Mouse (Mus musculus): ENCODE results near the gene Lrrfip2. TPM values are rescaled to one million over a fixed set of nuclear protein-coding genes. Genes with fewer than 3 reads are reported as not detected.

The Lrrfip2 gene
- total RNA-seq, 2 experiments from 2014 or later: 32.2 to 34.2 TPM

GRCm38 (mm10) chr9:111208185-111208584 is 90.8 kb downstream of the Lrrfip2 start:
- no peak for DNase-seq (ENCODE audit: low spot score in 2 of 2)
- intact Hi-C loops (cut with DNase I): loop anchor here (10.0 kb wide), 2 partner anchors 83 to 113 kb away; no protein-coding TSS in a partner anchor

DNA sequence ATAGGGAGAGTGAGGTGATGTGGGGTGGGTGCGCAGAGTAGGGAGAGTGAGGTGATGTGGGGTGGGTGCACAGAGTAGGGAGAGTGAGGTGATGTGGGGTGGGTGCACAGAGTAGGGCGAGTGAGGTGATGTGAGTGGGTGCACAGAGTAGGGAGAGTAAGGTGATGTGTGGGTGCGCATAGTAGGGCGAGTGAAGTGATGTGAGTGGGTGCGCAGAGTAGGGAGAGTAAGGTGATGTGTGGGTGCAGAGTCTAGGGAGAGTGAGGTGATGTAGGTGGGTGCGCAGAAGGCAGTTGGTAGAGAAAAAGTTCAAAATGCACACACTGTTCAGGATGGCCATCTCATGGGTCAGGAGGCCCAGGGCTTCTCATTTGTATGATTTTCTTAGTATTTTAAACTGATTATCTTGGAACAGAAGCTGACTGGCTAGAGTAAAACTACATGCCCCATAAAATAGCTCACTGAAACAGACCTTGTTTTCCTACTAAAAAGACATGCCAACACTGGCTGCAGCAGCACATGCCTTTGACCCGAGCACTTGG is 91.8 kb downstream of the Lrrfip2 start:
- intact Hi-C loops (cut with DNase I): loop anchor here (10.0 kb wide), 2 partner anchors 84 to 114 kb away; no protein-coding TSS in a partner anchor
- no peak for DNase-seq (ENCODE audit: low spot score in 2 of 2)

DNA sequence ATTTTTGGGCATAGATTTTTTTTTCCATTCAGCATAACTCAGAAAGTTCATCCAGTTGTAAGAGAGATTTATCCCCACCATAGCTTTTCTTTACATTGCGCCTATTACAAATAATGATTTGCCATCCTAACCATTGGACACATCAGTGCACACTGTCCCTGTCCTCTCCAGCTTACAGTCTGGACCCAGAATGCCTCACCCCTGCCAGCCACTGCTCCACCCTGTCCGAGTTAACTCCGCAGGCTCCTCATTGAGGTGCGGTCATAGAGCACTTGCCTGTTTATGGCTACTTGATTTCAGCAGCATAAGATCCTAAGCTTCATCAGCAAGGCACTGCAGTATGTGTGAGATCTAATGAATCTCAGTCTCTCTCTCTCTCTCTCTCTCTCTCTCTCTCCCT is 93.0 kb downstream of the Lrrfip2 start:
- intact Hi-C loops (cut with DNase I): no loop called here
- no peak for DNase-seq (ENCODE audit: low spot score in 2 of 2)

DNA sequence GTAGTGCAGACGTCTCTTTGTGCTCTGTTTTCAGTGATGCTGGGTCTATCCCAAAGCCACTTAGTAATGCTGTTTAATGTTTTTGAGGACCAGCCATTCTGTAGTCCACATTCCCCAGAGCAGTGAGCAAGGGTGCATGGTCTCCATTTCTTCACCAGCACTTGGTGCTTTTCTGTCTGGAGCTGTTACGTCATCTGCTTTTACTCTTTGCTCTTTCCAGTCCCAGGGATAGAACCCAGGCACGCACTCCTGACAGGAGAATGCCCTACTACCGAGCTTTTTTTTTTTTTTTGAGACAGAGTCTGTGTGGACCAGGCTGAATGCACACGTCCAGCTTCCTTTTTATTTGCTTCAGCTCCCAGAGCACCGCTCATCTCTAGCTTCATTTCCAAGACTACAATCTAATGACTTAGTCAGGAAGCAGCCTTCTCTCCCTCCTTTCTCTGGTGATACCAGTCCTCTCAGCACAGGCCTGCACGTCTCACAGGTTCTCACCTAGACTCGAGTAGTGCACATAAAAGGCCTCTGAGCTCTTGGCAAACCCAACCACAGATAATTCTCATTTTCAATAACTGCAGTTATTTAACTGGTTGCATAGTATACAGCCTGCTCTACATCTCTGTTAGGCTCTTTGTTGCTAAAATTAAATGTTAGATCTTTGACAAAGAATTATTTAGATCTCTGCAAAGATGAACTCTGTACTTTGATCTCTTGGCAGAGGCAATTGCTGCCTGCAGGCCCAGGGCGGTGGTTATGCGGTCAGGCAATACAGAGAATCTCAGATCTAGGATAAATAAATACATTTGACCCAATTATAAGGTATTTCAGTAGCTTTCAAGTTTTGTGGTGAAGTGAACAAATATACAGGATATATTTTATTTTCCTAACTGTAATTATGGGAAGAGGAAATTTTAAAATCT is 94.0 kb downstream of the Lrrfip2 start:
- intact Hi-C loops (cut with DNase I): no loop called here
- no peak for DNase-seq (ENCODE audit: low spot score in 2 of 2)

- intact Hi-C loops (cut with DNase I): no loop called here
- DNase-seq (ENCODE audit: low spot score in 2 of 2): no peak
These were observed 96.1 kb downstream of the Lrrfip2 start for GRCm38 (mm10) chr9:111213501-111213900.

GRCm38 (mm10) chr9:111216424-111216823 is 99.0 kb downstream of the Lrrfip2 start:
- intact Hi-C loops (cut with DNase I): no loop called here
- DNase-seq (ENCODE audit: low spot score in 2 of 2): no peak

DNA sequence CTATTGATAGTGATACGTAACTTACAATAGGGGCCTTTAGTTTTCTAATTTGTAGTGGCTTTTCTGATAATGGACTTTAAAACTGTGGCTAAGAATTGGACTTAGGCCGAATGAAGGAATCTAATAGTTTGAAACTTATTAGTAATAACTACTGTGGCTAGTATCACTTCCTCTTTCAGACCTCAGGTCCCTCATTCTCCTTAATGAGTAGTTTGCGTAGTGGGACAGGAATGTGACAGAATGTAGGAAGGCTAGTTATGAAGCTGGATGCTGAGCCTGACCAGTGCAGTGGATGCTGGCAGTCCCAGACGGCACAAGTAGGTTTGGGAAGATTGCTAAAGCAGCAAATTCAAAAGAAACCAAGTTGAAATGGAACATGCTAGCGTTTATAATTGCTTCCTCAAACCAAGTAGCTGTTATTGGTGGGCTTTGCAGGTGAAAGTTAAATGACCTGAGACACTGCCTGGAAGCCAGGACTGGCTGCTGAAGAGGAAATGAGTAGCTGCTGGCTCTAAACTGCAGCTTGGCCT is 103.2 kb downstream of the Lrrfip2 start:
- DNase-seq (ENCODE audit: low spot score in 2 of 2): no peak
- intact Hi-C loops (cut with DNase I): no loop called here

DNA sequence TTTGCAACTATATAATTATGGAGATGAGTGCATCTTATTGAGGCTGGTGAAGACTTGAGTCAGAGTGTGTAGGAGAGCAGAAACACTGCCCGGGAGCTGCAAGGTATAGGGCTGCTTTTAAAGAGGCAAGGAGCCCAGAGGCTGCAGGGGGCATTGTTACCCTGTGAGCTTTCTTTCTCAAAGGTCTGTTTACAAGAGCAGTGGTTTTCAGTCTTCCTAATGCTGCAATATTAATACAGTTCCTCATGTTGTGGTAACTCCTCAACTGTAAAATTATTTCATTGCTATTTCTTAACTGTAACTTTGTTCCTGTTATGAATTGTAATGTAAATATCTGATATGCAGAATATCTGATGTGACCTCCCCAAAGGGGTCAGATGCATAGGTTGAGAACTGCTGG is 104.2 kb downstream of the Lrrfip2 start:
- intact Hi-C loops (cut with DNase I): no loop called here
- DNase-seq (ENCODE audit: low spot score in 2 of 2): no peak

DNA sequence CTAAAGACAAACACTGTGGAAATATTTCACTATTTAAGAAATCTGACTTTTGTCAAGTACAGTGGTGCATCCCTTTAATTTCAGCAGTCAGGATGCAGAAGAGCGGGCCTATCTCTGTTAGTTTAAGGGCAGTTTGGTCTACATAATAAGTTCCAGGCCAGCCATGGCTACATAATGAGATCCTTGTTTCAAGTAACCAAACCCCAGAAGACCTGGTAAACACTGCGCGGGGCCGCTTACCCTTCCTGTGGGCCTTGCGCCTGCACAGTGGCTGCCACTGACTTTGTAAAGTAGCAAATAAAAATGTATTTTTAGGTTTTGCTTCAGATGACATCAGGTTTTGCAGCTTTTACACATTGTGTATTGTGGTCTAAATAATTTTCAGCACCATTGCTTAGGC is 106.0 kb downstream of the Lrrfip2 start:
- intact Hi-C loops (cut with DNase I): no loop called here
- DNase-seq (ENCODE audit: low spot score in 2 of 2): no peak

GRCm38 (mm10) chr9:111228446-111228845 is 111.1 kb downstream of the Lrrfip2 start:
- no peak for DNase-seq (ENCODE audit: low spot score in 2 of 2)
- intact Hi-C loops (cut with DNase I): no loop called here

- intact Hi-C loops (cut with DNase I): no loop called here
- no peak for DNase-seq (ENCODE audit: low spot score in 2 of 2)
These were observed 117.3 kb downstream of the Lrrfip2 start for GRCm38 (mm10) chr9:111234701-111235100.

DNA sequence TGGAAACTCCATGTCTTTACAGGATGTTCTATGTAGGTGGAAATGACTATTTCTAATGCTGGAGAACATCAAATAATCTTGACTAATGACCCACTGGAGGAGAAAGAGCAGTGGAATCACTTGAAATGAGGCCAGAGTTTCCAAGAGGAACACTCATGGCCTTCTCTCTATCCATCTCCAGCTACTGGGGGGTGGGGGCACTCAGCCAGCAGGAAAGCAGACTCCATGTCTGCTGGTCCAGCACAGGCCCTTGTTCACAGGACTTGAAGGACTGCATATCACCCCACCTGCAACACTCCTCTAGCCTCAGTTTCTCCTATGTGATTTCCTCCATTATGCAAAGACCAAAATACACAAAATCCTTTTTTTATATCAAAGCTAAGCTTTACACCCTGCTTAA is 120.3 kb downstream of the Lrrfip2 start:
- no peak for DNase-seq (ENCODE audit: low spot score in 2 of 2)
- intact Hi-C loops (cut with DNase I): no loop called here

GRCm38 (mm10) chr9:111239821-111240220 is 122.4 kb downstream of the Lrrfip2 start:
- intact Hi-C loops (cut with DNase I): loop anchor here (10.0 kb wide), 1 partner anchor 235 kb away; no protein-coding TSS in a partner anchor
- DNase-seq (ENCODE audit: low spot score in 2 of 2): no peak

DNA sequence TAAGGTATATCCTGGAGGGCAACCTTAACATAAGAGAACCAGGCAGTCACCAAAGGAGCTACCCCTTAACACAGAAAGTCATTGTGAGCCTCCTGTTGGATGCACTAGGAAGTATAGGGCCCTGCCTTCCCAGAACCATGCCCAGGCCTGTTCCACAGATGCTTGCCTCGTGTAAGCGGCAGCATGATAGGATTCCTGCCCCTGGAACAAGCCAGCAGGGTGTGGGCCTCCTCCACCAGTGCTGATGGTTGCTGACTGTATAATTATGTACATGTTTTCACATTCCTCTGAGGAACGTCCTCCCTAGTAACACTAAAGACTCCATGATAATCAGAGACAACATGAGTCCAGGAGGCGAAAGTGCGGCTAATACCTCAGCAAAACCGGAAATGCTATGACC is 126.0 kb downstream of the Lrrfip2 start:
- no peak for DNase-seq (ENCODE audit: low spot score in 2 of 2)
- intact Hi-C loops (cut with DNase I): loop anchor here (10.0 kb wide), 1 partner anchor 239 kb away; no protein-coding TSS in a partner anchor

DNA sequence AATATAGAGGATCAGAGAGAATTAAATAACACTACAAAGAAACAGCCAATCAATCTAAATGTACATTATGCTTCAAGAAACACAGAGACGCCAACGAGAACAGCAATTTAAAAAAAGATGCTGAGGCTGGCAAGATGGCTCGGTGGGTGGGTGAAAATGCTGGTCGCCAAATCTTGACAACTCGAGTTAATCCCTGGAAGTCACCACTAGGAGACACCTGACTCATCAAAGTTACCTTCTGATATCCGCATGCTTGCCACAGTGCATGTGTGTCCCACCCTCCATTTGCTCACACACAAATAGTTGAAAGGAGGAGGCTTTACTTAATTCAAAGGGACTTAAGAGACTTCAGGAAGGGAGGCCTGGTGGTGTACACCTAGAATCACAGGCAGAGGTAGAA is 128.2 kb downstream of the Lrrfip2 start:
- no peak for DNase-seq (ENCODE audit: low spot score in 2 of 2)
- intact Hi-C loops (cut with DNase I): loop anchor here (5.0 to 10.0 kb wide), 2 partner anchors 153 to 241 kb away; no protein-coding TSS in a partner anchor

GRCm38 (mm10) chr9:111247682-111248246 is 130.4 kb downstream of the Lrrfip2 start:
- intact Hi-C loops (cut with DNase I): loop anchor here (5.0 to 10.0 kb wide), 2 partner anchors 155 to 243 kb away; no protein-coding TSS in a partner anchor
- peak; percentile 11 to 30 for DNase-seq (ENCODE audit: low spot score in 2 of 2)

- intact Hi-C loops (cut with DNase I): no loop called here
- DNase-seq (ENCODE audit: low spot score in 2 of 2): no peak
These were observed 134.9 kb downstream of the Lrrfip2 start for GRCm38 (mm10) chr9:111252161-111252869.

DNA sequence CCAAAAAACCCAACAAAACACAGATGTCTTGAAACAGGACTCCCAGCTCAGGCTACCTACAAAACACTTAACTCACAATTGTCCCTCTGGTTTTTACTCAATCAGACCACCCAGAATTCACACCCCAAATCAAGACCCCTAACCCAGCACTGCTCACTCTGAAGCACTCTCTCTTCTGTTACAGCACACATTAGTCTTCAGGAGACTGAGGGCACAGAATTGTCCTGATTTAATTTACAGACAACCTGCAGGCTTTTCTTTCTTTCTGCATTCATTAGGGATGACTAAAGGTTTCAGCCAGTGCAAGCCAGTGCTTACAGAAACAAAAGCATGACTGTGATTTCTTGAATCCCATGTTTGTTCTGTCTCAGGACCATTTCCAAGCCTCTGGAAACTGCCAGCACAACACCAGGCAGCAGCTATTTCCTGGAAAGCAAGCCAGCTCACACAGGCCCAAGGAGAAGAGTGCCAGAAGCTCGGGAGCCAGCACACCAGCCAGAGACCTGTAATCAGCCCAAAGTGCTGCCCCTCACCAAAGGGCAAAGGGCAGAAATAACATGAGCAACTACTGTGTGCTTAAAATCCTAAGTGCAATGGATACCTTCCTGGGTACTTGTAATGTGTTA is 143.1 kb downstream of the Lrrfip2 start:
- peak; percentile 33 to 44 for DNase-seq (ENCODE audit: low spot score in 2 of 2)
- intact Hi-C loops (cut with DNase I): no loop called here

GRCm38 (mm10) chr9:111261356-111261755 is 144.0 kb downstream of the Lrrfip2 start:
- intact Hi-C loops (cut with DNase I): no loop called here

More at GRCm38 (mm10) chr9:111261356-111261755, 144.0 kb downstream of the Lrrfip2 start:
- DNase-seq (ENCODE audit: low spot score in 2 of 2): no peak

All from left cerebral cortex, postnatal 14 days (tissue).